In genomic region chr3:53201670-53202069, GRCm38 (mm10) we compare ENCODE assay signal across 11 mouse cellular contexts.
DNase-seq lines count a peak whose midpoint lies in the region; ATAC-seq lines count a peak whose summit lies in the region.
"Had no signal": no experiment of that assay in that cellular context is flagged by ENCODE, and none has a peak within 500 bp of the region (broad histone marks: within the 10 kb centered on the region; RNA-seq: fewer than 3 reads in every experiment).

No protein-coding gene starts in this region.

- H3K9ac ChIP-seq in forebrain, embryonic 16.5 days (replicated peaks; ENCODE audit: low read depth, low read length), result peak overlapping the region; percentile 22; the same call in 1 of the 2 replicates
- H3K9ac ChIP-seq in liver, embryonic 12.5 days, result no peak overlapping the region
- H3K9ac ChIP-seq: liver, embryonic 13.5 days had no signal

- no peaks in the 10 kb centered on the region for H3K27me3 ChIP-seq in forebrain, embryonic 16.5 days (replicated peaks; ENCODE audit: control insufficient read depth, insufficient read depth, low read length)
- H3K27me3 ChIP-seq in liver, embryonic 12.5 days (replicated peaks), result no peaks in the 10 kb centered on the region
- H3K27me3 ChIP-seq: liver, embryonic 13.5 days had no signal

- no peak overlapping the region for H3K4me2 ChIP-seq in forebrain, embryonic 16.5 days (ENCODE audit: low read length)
- no peak overlapping the region for H3K4me2 ChIP-seq in liver, embryonic 12.5 days
- H3K4me2 ChIP-seq: liver, embryonic 13.5 days had no signal

- peak overlapping the region; percentile 20; the same call in 1 of the 2 replicates for H3K27ac ChIP-seq in forebrain, embryonic 16.5 days (ENCODE audit: low read length)
- H3K27ac ChIP-seq in liver, embryonic 12.5 days, result no peak overlapping the region
- H3K27ac ChIP-seq: liver, embryonic 13.5 days had no signal

- peaks cover 14% of the 10 kb centered on the region for H3K4me1 ChIP-seq in forebrain, embryonic 16.5 days (replicated peaks; ENCODE audit: control insufficient read depth, insufficient read depth, low read length)
- no peaks in the 10 kb centered on the region for H3K4me1 ChIP-seq in liver, embryonic 12.5 days
- H3K4me1 ChIP-seq: liver, embryonic 13.5 days had no signal

- ATAC-seq in forebrain, embryonic 16.5 days, result peak; percentile 56
- ATAC-seq in megakaryocyte progenitor cell, adult 5-6 weeks (replicated peaks; ENCODE audit: poor library complexity), result no peak
- ATAC-seq in liver, embryonic 12.5 days, result no peak

- WGBS in forebrain, embryonic 16.5 days, result 9% methylated on average over 10 of the region's 10 CpGs
- 55% methylated on average over 10 of the region's 10 CpGs for WGBS in liver, embryonic 12.5 days (ENCODE audit: insufficient replicate concordance)

- peak; percentile 44 for DNase-seq in cerebellum, adult 8-10 months
- DNase-seq in cerebellum, adult 18-20 months, result no peak
- peak; percentile 93 for DNase-seq in NIH3T3 (ENCODE audit: low read depth)
- peak; percentile 57 to 59 for DNase-seq in lung, postnatal 4 days
- no peak for DNase-seq in urinary bladder, postnatal 4 days (ENCODE audit: low spot score in 2 of 2)
- DNase-seq: B cell, adult 2 months; gastrocnemius, postnatal 10 days; liver, embryonic 13.5 days had no signal

- no peaks in the 10 kb centered on the region for H3K9me3 ChIP-seq in forebrain, embryonic 16.5 days (ENCODE audit: control insufficient read depth, low read length)
- H3K9me3 ChIP-seq in liver, embryonic 12.5 days (replicated peaks), result no peaks in the 10 kb centered on the region
- H3K9me3 ChIP-seq: liver, embryonic 13.5 days had no signal

- no peaks in the 10 kb centered on the region for H3K36me3 ChIP-seq in forebrain, embryonic 16.5 days (ENCODE audit: control insufficient read depth, insufficient read depth)
- no peaks in the 10 kb centered on the region for H3K36me3 ChIP-seq in liver, embryonic 12.5 days
- H3K36me3 ChIP-seq: liver, embryonic 13.5 days had no signal

- no peak overlapping the region for H3K4me3 ChIP-seq in forebrain, embryonic 16.5 days (replicated peaks; ENCODE audit: low read length)
- no peak overlapping the region for H3K4me3 ChIP-seq in liver, embryonic 12.5 days
- H3K4me3 ChIP-seq: liver, embryonic 13.5 days had no signal

Comparison
In these comparisons a context has a peak if more than half of its experiments do, and no peak if none do; other contexts are left out.
1. DNase-seq: peak in cerebellum, adult 8-10 months (single experiment), NIH3T3 (single experiment) and lung, postnatal 4 days (2 of 2); none in cerebellum, adult 18-20 months (0 of 2) and urinary bladder, postnatal 4 days (0 of 2).